Mouse (Mus musculus) mouse trophoblast stem cell (cell line): ENCODE results near the gene Ihh.

ENCODE experiments used
- in situ Hi-C, 2 experiments: fragments of 300-500 bp; cut with MseI, MboI; formaldehyde crosslinking; loops; 2 replicates in 1 of 2; 3 replicates in 1 of 2; pipeline ENCODE4 v1.15.1; 2025

Ihh gene

DNA sequence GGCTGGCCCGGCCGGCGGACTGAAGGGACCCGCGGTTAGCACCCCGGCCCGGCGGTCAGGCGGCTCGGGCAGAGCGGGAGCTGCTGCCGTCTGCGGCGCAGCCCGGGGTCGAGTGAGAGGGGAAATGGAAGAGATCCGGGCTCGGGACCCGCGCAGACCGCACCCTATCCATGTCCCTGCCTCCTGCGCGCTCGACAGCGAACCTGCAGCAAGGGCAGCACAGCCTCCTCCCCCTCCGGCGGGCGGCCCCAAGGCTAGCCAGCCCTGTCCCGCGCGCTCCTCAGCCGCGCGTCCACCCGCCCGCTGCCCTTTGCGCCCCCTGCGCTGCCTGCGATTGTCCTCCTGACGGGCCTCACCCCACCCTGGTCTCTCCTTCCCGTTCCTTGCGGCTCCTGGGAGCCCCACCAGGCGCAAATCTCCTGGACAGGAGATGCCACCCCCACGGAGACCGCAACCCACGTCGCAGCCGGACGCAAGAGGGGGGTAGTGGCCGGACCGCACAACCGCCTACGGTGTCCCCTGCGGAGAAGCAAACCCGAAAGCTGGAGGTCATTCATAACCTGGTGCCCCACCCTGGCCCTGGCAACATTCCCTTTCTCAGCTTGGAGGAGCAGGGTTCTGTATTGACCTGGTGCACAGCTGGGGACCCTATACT is at the start of gene Ihh:
TSS of gene Ihh (minus strand) at position 117 of the 655 bp plus-strand sequence.
- in situ Hi-C loops = no loop called here

DNA sequence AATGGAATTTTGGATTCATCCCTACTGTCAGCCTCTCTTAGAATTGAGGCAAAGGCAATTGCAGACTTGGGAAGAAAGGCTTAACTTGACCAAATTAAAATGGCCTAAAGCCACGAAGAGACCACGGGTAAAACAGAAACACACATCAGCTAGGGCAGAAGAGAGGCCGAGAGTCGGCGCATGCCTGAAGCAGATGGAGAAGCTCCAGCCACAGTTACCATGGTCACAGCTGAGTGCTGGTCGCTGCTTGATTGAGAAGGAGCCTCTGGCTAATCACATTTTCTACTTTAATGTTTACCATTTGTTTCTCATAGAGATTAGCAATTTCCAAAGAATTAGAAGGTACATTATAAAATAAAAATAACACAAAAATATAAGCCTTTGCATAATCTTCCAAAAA is 49.7 kb upstream of the Ihh start:
- in situ Hi-C loops = no loop called here

DNA sequence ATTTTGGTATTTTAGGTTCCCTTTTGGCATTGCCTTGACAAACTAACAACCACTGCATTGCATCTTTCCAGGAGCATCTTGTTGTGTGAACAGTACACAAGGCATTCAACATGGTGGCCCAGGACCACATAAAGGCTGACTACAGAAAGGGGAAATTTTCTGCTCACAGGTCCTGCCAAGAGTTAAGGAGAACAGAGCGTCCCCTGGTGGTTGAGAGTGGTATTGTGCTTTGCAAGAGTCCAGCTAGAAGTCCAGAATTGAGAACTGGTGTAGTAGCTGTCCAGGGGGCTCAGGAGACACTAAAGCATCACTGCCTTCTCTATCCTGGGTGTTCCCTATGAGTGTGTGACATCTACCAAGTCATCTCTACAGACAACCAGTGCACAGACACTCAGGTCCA is 49.0 kb upstream of the Ihh start:
- in situ Hi-C loops = no loop called here

DNA sequence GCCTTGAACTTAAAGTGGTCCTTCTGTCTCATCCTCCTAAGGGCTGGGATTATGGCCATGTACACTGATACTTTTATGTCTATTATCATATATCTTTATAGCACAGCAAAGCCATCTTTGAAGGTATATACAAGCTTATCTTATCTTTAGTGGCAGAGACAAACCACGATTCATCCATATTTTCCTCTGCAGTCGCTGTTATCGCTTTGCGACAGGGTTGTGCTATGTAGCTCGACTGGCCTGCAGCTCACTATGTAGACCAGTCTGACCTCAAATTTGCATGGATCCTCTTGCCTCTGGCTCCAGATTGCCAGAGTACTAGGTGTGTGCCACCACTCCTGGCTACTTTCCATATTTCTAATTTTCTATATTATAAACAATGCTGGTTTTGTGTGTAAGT is 47.7 kb upstream of the Ihh start:
- in situ Hi-C loops = no loop called here

DNA sequence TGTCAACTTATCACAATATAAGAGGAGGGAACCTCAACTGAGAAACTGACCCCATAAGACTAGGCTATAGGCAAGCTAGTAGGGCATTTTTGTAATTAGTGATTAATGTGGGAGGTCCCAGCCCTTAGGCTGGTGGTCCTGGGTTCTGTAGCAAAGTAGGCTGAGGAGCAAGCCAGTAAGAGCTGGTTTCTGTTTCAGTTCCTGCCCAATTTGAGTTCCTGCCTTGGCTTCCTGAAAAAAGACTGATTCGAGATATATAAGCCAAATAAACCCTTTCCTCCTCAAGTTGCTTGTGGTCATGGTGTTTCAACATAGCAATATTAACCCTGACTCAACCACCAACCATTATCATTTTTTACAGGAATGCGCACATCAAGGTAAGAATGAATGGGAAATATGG is 45.8 kb upstream of the Ihh start:
- in situ Hi-C loops = no loop called here

DNA sequence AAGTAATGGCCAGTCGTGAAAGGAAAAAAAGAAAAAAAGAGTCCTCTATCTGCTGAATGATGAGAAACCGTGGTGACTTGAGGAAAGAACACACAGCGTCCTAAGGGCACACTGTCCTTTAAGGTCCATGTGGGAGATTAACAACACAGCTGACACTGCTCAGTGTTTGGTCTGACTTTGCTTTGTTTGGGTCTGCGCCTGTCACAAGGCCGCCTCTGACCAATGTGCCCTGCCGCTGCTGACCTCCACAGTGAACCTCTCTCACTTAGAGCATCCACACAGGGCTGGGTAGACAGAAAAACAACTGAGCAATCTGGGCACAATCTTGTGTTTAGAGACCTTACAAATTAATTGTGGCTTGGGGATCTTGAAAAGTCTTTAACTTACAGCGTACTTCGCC is 25.5 kb upstream of the Ihh start:
- in situ Hi-C loops = no loop called here

DNA sequence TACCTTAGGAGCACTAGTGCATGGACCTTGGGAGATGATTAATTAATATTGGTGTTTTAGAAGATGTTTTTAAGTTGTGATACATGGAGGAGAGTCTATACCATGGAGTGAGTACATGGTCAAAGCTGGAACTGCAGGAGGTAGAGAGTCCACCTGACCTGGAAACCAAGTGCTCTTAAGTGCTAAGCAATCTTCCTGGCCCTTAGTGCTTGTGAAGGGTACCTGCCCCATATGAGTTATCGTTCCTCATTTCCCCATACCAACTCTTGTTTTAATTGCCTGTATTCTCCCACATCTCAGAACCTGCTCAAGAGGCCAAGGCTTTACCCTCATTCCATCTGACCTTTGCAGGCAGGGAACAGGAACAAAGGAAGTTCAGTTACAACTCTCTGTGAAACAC is 24.5 kb upstream of the Ihh start:
- in situ Hi-C loops = no loop called here

DNA sequence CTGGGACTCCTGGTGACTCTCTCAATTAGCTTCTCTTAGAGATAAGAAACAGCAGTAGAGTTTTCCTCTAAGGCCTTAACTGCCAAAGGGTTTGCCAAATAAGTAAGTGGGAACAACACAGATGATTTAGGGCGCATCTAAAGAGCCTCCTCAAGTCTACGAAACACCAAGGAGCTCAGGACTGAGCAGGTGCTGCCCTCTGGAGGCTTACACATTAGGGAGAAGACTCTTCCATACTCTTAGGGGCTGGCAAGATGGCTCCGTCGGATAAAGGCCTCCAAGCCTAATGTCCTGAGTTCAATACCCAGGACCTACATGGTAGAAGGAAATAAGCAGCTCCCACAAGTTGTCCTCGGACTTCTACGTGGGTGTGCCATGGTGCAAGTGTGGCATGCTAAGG is 22.1 kb upstream of the Ihh start:
- in situ Hi-C loops = no loop called here

DNA sequence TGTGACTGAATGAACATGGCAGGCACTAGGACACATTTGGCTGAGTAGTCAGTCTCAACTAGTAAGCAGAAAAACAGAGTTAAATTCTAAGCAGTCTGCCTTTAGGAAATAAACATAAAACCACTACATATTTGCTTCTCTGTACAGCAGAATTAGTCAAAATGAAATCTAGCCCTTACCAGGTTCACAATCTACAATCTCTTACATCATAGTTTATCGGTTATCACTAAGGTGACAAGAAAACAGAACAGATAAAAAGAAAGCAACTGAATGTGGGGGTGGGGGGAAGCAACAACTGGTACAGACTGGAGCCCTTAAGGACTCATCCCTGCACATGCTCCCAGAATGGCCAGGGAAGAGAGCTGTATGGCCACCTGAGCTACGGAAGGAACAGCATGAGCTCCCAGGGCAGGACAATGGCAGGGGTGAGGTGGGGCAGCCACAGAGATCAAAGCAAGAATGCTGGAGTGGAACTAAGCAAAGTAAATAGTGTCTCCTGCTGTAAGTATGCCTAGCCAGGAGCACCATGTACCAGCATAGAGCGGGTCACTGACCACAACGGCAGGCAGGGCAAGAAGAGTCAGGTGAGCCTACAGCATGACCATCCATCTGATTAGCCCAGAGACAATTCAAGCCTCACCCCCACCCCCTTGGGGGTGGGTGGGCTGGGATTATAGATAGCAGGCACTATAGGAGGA is 20.0 kb upstream of the Ihh start:
- in situ Hi-C loops = no loop called here

DNA sequence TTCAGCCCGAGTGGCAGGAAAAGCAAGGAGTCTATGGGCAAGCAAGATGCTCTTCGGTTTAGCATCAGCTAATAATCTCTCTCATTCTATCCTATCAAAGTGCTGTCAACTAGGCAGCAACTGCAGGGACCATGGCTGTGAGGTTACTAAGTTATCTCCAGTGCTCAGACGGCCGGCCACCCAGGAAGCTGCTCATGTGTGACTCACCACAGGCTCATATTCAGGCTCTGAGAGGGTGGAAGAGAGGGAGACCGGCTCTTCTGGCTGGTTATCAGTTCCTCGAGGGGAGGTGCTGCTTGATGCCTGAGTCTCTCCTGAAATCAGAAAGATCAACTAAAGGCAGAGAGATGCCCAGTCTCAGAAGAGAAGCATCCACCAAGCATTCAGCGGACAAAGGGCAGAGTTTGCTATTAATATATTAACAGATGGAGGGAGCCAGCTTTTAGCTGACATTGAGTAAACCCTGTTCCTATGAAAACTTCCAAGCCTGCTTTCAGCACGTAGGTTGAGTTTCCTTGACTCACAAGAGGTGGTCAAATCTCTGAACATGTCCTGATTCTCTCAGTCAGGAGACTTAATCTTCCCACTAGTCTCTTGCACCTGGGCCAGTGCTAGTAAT is 16.6 kb upstream of the Ihh start:
- in situ Hi-C loops = no loop called here

DNA sequence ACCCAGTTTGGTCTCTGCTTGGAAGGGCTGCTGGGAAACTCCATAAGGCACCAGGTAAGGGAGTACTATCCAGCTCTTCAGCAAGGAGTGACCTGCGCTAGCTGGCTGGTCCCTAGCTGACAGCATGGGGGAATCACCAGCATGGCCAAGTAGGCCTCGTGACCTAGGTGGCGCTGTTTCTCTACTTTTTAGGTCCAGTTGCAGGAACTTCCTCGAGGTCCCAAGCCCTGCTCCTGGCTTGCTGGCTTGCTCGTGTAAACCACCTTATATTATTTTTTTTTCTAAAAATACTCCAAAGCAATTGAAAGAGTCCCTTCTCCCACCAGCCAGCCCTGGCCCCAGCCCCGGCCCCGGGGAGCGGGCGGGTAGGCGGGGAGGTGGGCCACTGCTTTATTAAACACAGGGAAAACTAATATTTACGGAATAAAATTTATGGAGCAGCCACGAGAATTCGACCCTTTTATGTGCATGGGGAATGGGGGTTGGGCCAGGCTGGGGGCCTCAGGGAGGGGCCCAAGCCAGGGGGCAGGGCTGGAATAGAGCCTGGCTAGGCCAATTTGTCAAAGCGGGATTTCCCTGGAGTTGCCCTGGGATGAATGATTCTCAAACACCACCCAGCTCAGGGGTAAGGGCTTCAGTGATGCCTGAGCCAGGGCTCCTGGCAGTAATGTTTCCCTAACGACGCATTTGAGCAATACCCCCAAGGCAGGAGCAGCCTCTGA is 13.2 kb upstream of the Ihh start:
- in situ Hi-C loops = no loop called here

DNA sequence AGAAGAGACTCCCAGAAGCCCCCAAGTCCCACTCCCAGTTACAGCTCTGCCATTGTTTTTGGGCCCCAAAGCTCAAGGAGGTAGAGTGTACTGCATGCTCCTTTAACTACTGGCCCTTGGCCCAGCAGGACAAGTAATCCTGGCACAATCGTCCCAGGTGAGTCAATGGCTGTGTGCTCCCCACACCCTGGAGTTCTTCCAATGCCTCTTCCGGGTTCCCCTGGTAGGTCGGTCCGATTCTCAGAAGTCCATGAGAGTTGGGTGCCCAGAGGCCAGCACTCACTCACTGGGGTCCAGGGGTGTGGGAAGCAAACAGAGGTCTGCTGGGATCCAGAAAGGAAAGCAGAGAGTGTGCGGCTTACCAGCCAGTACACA is 11.4 kb upstream of the Ihh start:
- in situ Hi-C loops = no loop called here

DNA sequence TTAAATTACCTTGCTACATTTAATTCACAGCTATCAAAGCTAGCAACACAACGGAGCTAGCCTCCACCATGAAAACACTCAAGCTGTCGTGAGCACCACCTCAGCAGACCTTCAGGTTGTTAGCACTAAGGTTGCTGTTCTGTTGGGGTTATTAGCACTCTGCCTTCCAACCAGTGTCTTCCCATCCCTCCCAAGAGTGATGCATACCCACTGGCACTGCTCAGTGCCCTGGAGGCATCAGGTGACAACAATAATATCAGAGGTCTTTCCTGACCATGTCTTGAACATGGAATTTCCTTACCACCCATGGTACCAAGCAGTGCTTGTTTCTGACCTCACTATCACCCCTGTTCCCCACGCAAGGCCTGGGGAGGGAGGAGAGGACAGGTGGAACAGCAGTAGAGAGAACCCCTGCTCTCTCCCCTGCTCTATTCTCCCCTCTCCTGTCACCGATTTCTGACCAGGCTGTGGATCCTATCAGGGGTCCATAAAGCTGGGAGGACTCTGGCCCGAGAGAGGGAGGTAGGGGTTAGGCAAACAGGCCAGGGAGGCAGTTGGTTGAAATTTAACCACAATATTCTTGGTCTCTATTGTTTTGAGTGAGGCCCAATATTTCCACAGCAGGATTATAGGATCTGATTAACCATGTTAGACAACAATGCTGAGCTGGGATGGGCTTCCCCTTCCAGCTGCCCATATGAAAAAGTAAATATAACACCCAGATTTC is 10.8 kb upstream of the Ihh start:
- in situ Hi-C loops = no loop called here

DNA sequence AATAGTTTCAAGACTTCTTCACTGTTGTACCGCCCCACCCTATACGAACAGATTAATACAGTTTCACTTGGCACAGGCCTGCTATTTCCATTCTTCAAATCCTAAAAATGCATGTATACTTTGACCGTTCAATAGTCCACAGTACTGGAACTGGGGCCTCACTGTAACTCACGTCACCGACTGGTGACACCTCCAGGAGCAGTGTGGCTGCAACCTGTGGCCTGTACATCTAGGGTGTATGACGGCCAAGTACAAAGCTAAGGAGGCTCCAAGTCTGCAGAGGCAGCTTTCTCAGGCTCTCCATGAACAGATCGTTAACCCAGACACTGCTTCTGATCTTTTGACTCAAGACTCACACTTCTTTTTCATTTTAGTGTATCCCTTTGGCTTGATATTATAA is 10.2 kb upstream of the Ihh start:
- in situ Hi-C loops = no loop called here

DNA sequence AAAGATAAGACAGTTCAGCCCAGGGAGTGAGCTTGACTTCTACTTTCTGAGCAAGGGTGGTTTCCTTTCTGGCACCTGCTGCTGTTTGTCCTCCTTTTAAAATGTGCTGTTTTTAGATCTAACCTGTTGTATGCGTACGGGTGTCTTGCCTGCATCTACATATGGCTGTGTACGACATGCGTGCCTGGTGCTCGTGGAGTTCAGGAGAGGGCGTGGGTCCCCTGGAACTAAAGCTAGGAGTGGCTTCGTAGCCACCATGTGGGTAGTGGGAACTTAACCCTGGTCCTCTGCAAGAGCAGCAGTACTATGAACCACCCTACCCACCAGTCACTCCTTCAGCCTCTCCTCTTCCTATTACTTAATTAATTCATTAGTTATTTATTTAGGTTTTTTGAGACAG is 8.6 kb upstream of the Ihh start:
- in situ Hi-C loops = no loop called here

DNA sequence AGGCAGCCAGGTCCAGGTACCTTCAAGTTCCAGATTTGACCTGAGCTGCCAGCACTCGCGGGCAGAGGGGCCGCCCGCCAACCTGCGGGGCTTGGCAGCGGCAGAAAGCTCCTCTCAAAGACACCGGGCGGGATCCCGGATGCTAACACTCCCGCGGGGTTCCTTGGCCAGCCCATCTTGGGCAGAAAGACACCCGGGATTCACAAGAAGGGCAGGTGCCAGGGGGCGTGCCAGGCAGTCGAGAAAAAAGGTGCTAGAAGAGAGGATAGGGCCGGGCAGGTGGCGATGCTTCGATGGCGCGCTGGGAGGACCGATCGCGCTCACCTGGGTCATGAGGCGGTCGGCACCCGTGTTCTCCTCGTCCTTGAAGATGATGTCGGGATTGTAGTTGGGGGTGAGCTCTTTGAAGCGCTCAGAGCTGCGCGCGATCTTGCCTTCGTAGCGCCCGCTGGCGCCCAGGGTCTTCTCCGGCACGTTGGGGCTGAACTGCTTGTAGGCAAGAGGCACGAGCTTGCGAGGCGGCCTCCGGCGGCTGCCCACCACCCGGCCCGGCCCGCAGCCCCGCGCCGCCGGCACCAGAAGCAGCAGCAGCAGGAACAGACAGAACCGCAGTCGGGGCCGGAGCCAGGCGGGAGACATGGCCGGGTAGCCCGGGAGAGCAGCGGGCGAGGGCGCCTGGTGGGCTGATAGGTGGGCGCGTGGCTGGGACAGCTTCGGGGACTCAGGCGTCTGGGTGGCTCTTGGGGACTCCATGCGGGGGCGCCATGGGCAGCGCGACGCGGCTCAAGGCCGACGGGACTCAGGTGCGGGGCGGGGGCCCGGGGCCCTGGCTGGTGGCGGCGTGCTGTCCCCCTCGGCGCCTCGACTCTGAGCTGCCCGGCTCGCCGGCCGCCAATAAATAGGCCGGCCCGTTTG is 639 bp downstream of the Ihh start:
- in situ Hi-C loops = no loop called here

DNA sequence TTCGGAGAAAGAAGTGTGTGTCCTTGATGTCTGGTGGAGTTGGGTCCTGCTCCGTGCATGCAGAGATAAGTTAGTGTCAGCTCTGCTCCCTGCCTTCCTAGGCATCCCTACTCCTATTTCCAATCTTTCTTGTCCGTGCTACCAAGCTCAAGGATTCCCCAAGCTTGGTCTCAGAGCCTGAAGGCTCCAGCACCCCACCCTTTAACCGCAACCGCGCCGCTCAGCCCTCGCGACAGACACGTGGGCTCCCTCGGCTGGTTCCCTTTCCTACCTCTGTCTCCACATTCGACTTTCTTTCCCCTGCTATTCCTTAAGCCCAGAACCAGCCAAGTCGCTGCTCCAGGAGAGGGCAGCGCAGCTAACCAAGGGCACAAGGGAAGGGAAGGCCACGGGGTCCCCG is 1.4 kb downstream of the Ihh start:
- in situ Hi-C loops = no loop called here

DNA sequence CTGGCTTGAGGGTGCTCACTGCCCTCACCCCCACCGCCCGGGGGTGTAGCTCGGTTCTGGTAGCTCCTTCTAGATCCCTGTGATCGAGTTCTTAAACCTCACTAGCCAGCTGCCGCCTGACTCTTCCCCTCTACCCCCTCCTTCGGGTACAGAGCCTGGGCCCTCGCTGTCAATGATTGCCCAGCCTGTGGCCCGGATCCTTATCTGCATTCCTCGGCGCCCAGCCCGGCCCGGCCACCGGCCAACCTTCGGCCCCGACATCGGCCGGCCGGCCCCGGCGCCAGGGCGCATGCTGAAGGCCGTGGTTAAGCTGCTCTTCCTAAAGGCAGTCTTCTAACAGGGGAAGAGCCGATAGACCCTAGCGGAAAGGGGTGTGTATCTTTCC is 1.8 kb downstream of the Ihh start:
- in situ Hi-C loops = loop anchor here in 1 of 2 experiments (25.0 kb wide), 1 partner anchor 313 kb away; the partner anchor contains the start of gene Ptprn

DNA sequence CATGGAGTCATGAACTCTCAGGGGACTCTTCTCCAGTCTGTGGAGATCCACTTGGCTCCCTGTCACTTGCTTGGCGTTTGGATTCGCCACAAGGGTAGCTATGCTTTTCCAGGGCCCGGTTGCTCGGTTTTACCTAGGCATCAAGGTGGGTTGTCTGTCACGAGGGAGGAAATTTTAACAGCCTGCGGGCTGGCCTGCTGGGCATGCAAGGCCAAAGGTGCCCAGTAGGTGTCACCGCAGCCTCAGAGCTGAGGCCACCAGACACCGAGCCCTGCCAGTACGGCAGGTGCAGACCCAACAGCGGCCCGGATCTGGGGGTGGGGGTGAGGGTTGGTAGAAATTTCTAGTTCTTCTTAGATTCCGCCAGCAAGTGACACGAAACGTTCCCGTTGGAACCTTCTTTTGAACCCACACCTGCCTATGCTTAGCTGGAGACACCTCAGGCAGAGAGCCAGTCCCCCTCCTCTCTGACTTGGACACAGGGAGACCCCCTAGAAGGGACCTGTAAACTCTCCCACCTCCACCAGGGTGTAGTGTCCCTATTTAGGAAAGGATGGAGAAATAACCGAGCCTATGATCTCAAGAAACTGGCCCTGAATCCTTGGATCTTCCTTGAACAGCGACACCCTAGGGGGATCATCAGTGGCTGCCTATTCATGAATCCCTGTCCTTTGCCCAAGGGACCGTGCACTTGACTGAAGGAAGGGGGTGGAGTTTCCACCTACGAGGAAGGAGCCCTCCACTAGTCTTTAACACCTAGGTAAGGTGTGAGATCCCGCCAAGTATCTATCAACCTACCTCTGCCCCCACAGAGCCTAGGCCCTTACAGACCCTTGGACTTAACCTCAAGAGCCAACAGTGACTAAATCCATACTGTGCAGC is 2.4 kb downstream of the Ihh start:
- in situ Hi-C loops = loop anchor here in 1 of 2 experiments (25.0 kb wide), 1 partner anchor 313 kb away; the partner anchor contains the start of gene Ptprn
